Mouse (Mus musculus) large intestine, adult 2 months (tissue): ENCODE results near the gene Raf1. TPM values are rescaled to one million over a fixed set of nuclear protein-coding genes. Genes with fewer than 3 reads are reported as not detected.

Experiments
- DNase-seq: peaks from one replicate; pipeline ENCODE4 v3.0.0-alpha.2; 2012; ENCODE audit warnings: low read depth, low spot score
- WGBS: fragments of 180-500 bp; shearing (Covaris S2); methylation state at CpG from one replicate; pipeline ENCODE4 v1.1.7; 2018; 5-methylcytosine and 5-hydroxymethylcytosine counted together
- polyA plus RNA-seq: library from polyadenylated mRNA; depleted of rRNA; stranded (reverse); fragments of >200 nt; gene quantifications from 2 replicates; pipeline ENCODE4 v1.2.3, GENCODE M21; 2012; rRNA removed

Gene Raf1
- 99.1 and 126 TPM in 2 replicates for polyA plus RNA-seq

DNA sequence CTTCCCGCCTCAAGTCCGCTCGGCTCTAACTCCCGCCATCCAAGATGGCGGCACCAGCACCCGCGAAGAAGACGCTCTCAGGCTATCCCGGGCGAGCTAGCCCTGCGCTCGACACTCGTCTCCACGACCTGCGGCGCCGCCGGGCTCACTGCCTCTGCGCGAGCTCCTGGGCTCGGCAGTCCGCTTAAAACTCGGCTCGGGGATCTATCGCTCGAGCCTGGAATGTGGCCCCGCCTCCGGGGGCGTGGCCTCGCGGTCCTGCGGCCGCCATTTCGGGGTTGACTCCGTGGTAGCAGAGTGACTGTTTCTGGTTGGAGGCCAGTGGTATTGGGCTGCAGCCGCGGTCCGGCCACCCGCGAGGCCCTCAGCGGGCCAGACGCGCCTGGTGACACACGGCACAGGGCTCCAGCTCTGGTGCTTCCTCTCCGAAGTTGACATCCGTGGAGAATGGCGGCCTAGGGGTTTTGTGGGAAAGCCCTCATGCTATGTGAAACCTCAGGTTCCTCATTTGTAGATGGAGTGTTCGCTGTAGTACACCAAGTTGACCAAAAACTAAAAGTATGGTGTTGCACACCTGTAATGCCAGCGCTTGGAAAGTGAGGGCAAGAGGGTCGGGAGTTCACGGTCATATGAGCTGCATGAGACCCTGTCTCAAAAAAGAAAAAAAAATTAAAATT is at the start of gene Raf1:
Gene Raf1, minus strand, starts transcription at position 184 of the 677 bp plus-strand sequence.
- peak; percentile 90 for DNase-seq
- WGBS: under 1% methylated on average over 51 of the region's 51 CpGs

DNA sequence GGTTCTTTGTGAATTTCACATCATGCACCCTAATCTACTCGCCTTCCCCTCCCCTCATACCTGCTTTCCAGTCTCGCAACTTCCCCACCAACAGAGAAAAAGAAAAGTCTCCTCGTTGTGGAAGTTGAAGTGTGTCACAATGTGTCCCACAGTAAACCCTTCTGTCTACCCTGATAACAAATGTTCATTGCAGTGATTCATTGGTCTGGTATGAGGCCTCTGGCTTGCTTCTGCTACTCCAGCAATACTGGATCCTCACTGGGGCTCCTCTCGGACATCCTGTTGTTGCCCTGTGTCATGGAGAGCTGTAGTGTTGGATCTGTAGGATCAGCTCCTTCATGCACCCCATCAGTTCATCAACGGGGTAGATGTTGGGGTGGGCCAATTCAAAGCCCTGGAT is 45.8 kb upstream of the Raf1 start:
- 66% methylated on average over 5 of the region's 5 CpGs for WGBS
- no peak for DNase-seq

DNA sequence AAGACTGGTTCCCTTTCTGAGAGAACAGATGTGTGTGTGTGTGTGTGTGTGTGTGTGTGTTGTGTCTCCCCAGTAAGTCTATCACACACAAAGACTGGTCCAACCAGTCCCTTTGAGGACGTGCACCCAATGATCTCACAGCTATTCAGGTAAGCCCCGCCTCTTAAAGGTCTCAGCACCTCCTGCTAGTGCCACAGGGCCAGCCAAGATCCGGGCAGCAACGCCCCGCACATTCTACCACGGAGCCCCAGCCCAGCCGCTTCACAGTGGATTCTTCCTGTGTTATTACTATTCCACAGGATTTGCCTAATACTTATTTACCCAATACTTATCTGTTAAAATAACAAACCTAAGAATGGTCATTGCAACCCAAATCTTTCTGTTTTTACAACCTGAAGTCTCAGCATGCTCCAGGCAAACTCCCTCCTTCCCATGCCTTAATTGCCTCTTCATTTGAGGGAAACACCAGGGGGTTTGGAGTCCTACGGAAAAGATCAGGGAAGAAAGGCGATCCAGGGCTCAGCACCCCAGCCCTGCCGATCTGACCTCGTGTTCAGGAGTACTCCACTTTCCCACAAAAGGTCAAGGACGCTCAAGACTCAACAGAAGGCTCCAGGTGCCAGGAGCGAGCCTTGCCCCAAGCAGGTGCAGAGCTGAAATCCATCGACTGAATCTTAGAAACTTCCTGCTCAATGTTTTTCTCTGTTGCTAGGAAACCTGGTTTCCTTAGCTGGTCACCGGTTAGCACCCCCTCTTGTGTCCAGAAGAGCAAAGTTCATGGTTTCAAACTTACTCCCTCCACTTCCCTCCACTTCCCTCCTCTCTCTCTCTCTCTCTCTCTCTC is 41.5 kb upstream of the Raf1 start:
- WGBS: 1% methylated on average over 15 of the region's 15 CpGs
- peak; percentile 92 for DNase-seq

DNA sequence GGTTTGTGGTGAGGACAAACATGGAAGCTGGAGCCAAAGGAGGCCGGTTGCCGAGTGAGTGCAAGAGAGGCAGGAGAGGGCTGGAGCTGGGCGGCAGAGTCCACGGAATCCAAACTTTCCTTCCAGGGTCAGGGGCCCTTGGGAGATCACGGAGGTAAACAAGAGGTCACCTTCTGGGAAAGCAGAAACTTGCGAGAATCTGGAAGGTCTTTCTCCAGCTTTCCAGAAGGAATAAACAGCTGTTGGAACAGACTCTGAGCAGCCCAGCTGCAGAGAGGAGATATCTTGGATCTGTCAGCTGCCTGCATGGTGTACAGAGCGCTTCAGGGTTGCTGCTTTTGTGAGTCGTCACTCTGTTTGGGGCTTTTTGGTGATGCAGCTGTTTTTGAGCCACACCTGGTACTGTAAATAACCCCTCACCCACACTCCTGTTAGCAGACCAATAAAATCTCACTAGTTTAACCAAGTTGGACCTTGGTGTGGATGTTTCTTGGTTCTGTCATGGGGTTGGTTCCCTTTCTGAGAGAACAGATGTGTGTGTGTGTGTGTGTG is 40.7 kb upstream of the Raf1 start:
- 13% methylated on average over 8 of the region's 8 CpGs for WGBS
- no peak for DNase-seq

DNA sequence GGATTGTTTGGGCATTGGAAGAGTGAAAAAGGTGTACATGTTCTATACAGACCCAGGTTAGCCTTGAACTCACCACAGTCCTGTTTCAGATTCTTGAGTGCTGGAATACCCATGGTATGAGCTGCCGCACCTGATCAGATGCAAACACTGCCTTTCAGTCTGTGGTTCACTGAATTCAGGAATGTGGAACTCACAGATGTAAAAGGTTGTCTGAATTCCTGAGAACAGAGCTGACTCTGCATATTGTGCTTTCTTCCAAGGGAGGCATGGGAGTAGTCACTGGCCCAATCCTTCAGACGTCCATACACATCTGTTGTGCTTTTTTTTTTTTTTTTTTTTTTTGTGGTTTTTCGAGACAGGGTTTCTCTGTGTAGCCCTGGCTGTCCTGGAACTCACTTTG is 34.8 kb upstream of the Raf1 start:
- 89% methylated on average over 3 of the region's 3 CpGs for WGBS
- DNase-seq: no peak

DNA sequence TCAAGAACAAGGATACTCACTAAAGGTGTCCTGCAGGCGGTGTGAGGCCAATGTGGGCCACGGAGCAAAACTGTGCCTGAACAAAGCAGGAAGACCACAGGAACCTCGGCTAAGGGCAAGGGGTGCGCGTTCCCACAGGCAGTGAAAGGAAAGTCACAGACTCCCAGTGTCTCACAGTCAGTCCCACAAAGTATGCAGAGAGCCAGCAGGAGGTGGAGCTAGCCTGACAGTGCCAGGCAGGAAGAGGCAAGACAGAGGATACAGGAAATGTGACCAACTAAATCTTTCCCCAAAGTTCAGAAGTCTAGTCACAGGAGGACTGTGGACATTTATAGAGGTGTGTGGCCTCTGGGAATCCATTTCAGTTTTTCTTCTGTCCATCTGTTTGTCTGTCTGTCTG is 26.5 kb upstream of the Raf1 start:
- WGBS: 87% methylated on average over 5 of the region's 5 CpGs
- no peak for DNase-seq

DNA sequence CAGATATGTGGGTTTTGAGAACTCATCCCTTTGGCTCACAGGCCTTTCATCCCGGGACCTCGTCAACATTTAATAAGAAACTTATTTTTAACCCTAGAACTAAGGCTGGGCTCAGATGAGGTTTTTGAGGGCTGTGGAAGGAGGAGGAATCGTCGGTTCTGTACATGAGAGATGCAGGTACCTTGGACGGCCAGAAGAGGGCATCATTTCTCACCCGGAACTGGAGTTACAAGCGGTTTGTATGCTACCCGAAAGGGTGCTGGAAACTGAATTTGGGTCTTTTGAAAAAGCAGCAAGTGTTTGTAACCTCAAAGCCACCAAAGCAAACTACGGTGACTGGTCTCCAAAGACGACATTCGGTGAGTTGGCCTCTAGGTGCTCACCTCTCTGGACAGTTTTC is 24.9 kb upstream of the Raf1 start:
- 59% methylated on average over 11 of the region's 11 CpGs for WGBS
- no peak for DNase-seq

DNA sequence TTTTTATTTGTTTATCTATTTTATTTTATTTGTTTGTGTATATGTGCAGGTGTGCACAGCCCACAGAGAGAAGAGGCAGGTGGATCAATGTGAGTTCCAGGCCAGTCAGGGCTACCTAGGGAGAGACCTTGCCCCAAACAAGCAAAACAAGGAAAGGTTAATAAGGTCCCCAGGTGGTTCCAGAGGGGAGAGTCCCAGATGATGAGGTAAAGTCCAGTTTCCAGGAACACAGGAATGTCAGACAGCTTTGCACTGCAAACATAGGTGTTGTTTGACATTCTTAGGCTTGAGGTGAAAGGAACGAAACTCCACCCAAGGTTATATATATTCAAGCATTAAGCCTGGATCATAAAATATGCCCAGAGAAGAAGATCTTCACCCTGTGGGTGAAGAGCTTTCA is 24.3 kb upstream of the Raf1 start:
- WGBS: 36% methylated on average over 1 of the region's 1 CpGs
- DNase-seq: no peak

DNA sequence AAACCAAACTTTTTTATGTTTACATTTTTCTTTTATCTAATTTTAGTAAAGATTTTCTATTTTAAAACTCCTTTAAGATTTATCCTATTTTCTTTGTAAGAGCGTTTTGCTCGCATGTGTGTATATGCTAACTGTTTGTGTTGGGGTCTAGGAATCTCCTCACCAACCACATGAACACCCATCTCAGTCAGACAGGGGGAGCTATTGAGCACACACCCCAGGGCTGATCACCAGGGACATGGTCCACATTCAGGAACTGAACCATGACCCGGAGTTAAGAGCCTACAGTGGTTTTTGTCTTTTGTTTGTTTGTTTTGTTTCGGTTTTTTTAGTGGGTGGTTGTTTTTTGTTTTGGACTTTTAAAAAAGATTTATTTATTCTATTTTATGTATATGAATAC is 22.3 kb upstream of the Raf1 start:
- 72% methylated on average over 4 of the region's 4 CpGs for WGBS
- no peak for DNase-seq

DNA sequence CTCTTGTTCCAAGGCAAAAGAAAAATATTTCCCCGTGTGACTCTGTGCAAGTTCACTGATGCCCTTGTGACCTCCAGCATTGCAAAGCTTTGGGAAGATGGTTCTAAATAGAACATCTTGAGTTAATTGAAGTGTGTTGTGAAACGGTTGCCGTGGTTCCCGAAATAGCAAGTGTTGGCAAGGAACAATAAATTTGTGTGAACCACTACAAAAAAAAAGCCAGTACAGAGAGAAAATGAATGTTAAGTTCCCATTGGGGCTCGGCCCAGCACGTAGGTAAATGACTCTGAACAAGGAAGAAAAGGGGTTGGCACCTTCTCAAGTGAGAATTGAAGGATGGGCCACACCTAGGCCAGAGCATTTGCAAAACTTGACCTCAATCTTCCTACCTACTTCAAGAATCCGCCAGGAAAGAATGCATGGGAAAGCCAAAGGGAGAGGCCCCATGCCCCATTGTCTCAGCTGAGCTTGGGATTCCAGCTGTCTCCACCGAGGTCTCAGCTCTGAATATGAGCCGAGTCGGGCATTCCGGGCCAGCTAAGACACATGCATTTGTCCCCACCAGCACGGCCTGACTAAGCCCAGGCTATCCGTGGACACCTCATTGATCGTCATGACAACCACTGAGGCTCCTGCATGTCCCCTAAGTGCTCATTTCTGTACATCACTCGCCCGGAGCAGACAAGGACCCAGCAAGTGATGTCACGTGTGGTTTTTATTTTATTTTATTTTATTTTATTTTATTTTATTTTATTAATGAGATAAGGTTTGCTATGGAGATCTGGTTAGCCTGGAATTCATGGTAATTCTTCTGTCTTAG is 21.5 kb upstream of the Raf1 start:
- DNase-seq: no peak
- 31% methylated on average over 17 of the region's 17 CpGs for WGBS

DNA sequence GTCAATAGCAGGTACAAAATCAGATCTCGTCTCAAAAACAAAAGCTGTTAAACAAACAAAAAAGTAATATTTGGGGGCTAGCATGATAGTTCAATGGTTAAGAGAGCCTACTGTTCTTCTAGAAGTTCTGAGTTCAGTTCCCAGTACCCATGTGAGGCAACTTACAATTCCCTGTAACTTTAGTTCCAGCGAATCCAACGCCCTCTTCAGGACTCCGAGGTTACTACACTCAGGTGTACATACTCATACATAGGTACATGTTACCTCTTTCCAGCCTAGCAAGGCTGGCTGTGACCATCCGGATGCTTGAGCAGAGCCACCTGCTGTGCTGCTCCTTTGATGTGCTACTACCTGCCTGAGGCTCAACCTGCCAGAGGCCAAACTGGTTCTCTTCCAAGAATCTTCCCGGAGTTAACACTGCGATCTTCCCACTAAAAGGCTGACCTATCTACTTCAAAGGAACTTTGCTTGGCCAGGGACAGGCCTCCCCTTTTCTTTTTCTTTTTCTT is 20.3 kb upstream of the Raf1 start:
- WGBS: 79% methylated on average over 7 of the region's 7 CpGs
- no peak for DNase-seq

DNA sequence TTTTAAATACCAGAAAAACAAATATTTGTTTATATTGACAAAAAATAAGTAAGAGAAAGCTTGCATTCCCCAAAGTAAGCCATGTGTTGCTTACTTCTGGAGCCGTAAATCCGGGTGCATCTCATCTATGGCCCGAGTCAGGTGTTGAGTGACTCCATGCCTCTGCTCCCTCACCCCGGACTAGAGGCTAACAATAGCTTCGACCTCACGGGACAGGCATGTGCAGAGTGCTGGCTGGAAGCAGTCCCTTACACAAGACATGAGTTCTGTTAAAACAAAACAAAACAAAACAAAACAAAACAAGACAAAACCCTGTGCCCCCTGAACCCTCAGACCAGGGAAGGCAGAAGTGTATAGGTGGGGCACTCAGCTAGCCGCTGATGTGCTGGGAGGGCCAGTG is 18.7 kb upstream of the Raf1 start:
- 67% methylated on average over 7 of the region's 7 CpGs for WGBS
- DNase-seq: no peak

DNA sequence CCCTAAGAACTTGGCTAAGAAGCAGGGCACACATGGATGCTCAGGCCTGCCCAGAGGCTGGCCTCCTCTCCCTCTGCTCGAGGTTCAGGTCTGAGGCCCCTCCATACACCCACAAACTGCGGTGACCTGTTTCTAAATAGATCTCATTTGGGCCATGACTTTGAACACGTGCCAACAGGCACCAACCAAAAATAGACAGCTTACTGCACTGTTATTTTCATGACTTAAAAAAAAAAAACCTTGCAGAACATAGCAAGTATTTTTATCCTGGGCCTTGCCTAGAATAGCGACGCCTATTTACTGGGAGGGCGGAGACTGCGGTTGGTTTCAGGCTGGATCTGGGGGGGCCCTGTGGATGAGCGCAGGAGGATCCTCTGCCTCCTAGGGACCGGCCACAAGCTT is 18.0 kb upstream of the Raf1 start:
- WGBS: 33% methylated on average over 9 of the region's 9 CpGs
- no peak for DNase-seq

DNA sequence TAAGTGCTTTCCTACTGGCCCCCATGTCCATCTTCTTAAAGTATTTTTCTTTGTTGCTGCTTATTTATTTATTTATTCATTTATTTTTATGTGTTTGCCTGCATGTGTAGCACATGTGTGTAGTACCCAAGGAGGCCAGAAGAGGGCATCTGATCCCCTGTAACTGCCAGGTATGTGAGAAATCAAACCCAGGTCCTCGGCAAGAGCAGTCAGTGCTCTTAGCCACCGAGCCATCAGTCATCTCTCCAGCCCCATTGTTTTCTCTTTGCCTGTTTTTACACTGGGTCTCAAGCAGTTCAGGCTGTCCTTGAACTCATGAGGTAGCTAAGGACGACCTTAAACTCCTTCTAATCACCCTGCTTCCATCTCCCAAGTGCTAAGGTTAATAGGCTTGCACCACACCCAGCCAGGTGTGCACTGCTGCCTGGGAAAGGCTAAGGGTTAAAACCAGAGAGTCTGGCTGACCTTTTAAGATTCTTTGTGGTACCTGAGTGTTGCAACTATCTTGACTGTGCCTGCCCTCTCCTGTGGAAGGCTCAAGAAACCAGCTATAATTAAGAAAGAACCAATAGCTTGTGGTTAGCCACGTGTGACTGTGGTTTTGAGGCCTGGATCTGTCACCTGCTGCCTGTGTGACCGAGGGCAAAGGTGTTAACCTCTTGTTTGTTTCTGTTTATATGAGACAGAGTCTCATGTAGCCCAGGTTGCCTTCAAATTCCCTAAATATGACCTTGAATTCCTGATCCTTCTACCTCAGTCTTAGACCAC is 16.7 kb upstream of the Raf1 start:
- 62% methylated on average over 5 of the region's 5 CpGs for WGBS
- DNase-seq: no peak

DNA sequence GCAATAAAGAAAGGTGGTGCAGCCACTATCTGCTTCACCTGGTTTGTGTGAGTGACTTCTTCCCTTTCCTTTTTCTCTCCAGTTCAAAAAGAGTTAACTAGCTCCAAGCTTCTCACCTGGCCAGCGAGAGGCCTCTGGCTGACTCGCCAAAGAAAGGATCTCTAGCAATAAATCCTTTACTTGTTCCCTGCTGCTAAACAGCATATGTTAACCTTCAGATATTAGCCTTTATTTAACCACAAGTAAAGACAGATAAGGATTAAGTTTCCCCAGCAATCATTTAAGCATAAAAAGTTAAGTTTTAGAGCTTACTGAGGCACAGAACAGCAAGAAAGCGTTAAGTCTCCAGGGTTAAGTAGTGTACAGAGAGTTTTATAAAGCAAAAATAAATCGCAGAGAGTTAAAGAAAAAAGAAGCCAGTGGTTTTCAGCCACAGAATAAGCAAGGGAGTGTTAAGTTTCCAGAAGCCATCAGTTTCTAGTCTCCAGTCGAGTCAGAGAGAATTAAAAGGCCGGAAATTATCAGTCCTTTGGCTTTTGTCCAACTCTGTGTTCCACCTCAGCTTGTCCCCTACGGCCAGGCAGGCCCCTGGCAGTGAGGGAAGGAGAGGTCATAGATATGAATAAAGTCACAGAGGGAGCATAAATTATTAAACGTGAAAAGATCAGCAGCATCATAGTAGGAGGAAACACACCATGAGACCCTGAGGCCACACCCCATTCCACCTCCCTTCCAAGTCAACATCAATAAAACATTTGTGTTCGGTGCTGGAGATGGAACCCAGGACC is 15.9 kb upstream of the Raf1 start:
- WGBS: 52% methylated on average over 9 of the region's 9 CpGs
- no peak for DNase-seq

DNA sequence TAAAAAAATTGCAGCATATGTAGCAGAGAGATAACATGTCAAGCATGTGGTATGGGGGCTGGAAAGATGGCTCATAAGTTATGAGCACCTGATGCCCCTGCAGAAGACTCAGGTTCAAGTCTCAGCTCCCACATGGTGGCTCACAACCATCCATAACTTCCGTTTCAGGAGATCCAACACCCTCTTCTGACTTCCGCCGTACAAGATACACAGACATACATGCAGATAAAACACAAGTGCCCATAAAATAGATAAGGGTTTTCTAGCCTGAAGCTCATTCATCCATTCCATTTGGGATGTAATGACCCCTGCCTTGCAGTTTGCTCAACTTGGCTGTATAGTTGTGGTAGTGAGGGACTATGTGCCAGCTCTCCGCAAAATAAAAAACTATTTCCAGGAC is 13.7 kb upstream of the Raf1 start:
- 84% methylated on average over 4 of the region's 4 CpGs for WGBS

DNA sequence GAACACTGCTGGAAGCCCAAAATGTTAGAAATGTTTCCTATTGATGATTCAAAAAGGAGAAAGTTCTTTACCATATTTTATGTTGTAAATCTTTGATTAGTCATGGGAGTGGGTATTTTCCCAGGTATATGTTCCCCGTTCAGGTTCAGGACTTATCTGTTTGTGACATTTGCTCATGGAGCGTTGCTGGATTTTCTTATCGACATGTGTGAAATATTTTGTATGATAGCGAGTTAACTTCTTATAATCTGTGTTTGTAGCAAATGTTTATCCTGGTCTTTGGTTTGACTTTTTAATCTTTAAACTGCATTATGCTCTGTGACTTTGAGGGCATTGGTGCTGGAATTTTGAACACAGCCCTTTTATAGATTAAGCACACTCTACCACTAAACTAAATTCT is 12.2 kb upstream of the Raf1 start:
- 80% methylated on average over 4 of the region's 4 CpGs for WGBS
- DNase-seq: no peak

More for the DNA sequence above, 13.7 kb upstream of the Raf1 start:
- DNase-seq: no peak

DNA sequence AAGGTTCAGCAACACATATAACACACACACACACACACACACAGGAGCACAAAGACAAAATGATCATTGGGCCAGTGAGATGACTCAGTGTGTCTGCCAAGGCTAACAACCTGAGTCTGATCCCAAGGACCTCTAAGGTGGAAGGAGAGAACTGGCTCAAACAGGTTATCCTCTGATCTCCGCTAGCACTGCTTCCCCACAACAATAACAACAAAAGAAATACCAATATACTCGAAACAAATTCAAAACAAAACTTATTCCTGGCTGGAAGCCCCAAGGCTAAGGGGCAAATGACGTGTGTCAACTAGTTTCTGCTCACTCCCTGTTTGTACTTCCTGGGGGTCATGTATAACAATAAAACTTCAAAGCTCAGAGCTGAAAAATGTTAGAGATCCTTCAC is 11.3 kb upstream of the Raf1 start:
- no peak for DNase-seq
- 73% methylated on average over 3 of the region's 3 CpGs for WGBS
